ENCODE assay signal across 25 mouse cellular contexts in genomic region chr11:83747376-83748265, GRCm38 (mm10). TPM values are rescaled to one million over a fixed set of nuclear protein-coding genes. Genes with fewer than 3 reads are reported as not detected.
DNase-seq lines count a peak whose midpoint lies in the region; ATAC-seq and TF ChIP-seq lines count a peak whose summit lies in the region.
"Had no signal": no experiment of that assay in that cellular context is flagged by ENCODE, and none has a peak within 500 bp of the region (broad histone marks: within the 10 kb centered on the region; RNA-seq: fewer than 3 reads in every experiment).

No protein-coding gene starts in this region.

- WGBS in liver, embryonic 15.5 days (ENCODE audit: insufficient replicate concordance) = 41% methylated on average over 6 of the region's 6 CpGs
- 43% methylated on average over 6 of the region's 6 CpGs for WGBS in liver, embryonic 12.5 days (ENCODE audit: insufficient replicate concordance)
- 42% methylated on average over 6 of the region's 6 CpGs for WGBS in bone marrow, adult 2 months
- 91% methylated on average over 6 of the region's 6 CpGs for WGBS in thymus, adult 2 months

- H3K9ac ChIP-seq in liver, embryonic 15.5 days = no peak overlapping the region
- no peak overlapping the region for H3K9ac ChIP-seq in liver, embryonic 12.5 days
- H3K9ac ChIP-seq: embryonic facial prominence, embryonic 13.5 days; forebrain, embryonic 13.5 days; forebrain, postnatal 0 days; hindbrain, embryonic 13.5 days had no signal

- H3K27ac ChIP-seq in liver, embryonic 15.5 days (replicated peaks) = 0 out of 2 replicates have a peak overlapping the region, but pooled peaks have one; percentile 45
- H3K27ac ChIP-seq in liver, embryonic 12.5 days = no peak overlapping the region
- H3K27ac ChIP-seq in bone marrow, adult 2 months (ENCODE audit: control insufficient read depth, insufficient read depth, low read depth, low read length, poor library complexity) = peak overlapping the region; percentile 83
- no peak overlapping the region for H3K27ac ChIP-seq in thymus, adult 2 months (ENCODE audit: control insufficient read depth, insufficient read depth, low read length)
- H3K27ac ChIP-seq: embryonic facial prominence, embryonic 13.5 days; forebrain, embryonic 13.5 days; gastrocnemius, adult 2 months; heart, embryonic 10.5 days; hindbrain, embryonic 13.5 days; hindbrain, postnatal 0 days had no signal

- H3K4me2 ChIP-seq in liver, embryonic 15.5 days = no peak overlapping the region
- no peak overlapping the region for H3K4me2 ChIP-seq in liver, embryonic 12.5 days
- H3K4me2 ChIP-seq: embryonic facial prominence, embryonic 13.5 days; forebrain, embryonic 13.5 days; hindbrain, embryonic 13.5 days had no signal

- H3K27me3 ChIP-seq in liver, embryonic 15.5 days = peaks cover 13% of the 10 kb centered on the region; the same call in 1 of the 2 replicates
- peaks cover 54% of the 10 kb centered on the region for H3K27me3 ChIP-seq in liver, embryonic 12.5 days (replicated peaks)
- no peaks in the 10 kb centered on the region for H3K27me3 ChIP-seq in thymus, adult 2 months (ENCODE audit: control insufficient read depth, insufficient read depth, low read length)

- no peaks in the 10 kb centered on the region for H3K36me3 ChIP-seq in liver, embryonic 15.5 days (replicated peaks)
- no peaks in the 10 kb centered on the region for H3K36me3 ChIP-seq in liver, embryonic 12.5 days
- H3K36me3 ChIP-seq in thymus, adult 2 months (ENCODE audit: control insufficient read depth, insufficient read depth, low read length) = no peaks in the 10 kb centered on the region
- H3K36me3 ChIP-seq: embryonic facial prominence, embryonic 13.5 days; G1E; heart, embryonic 10.5 days; hindbrain, embryonic 13.5 days had no signal

- ATAC-seq in liver, embryonic 15.5 days (ENCODE audit: insufficient read depth) = 0 out of 2 replicates have a peak, but pooled peaks have one; percentile 18
- no peak for ATAC-seq in liver, embryonic 12.5 days
- peak; percentile 62 for ATAC-seq in megakaryocyte, adult 5-6 weeks (ENCODE audit: poor library complexity, severe bottlenecking)
- ATAC-seq: CD4-positive, CD25-positive, alpha-beta regulatory T cell, adult 4 months; forebrain, embryonic 13.5 days; forebrain, postnatal 0 days; hindbrain, postnatal 0 days had no signal

- TF ChIP-seq POLR2A in bone marrow, adult 2 months (IDR thresholded peaks at IDR 0.05; ENCODE audit: borderline replicate concordance, control insufficient read depth, low read depth, low read length) = no peak
- no peak for TF ChIP-seq POLR2A in thymus, adult 2 months (IDR thresholded peaks at IDR 0.05; ENCODE audit: control insufficient read depth, extremely low read depth, insufficient read depth, low read length, poor library complexity)

- peaks cover 9% of the 10 kb centered on the region for H3K4me1 ChIP-seq in liver, embryonic 15.5 days (replicated peaks)
- H3K4me1 ChIP-seq in liver, embryonic 12.5 days = no peaks in the 10 kb centered on the region
- H3K4me1 ChIP-seq in bone marrow, adult 2 months (ENCODE audit: control insufficient read depth, insufficient read depth, low read length) = peaks cover 9% of the 10 kb centered on the region
- H3K4me1 ChIP-seq in thymus, adult 2 months (replicated peaks; ENCODE audit: control insufficient read depth, insufficient read depth, low read length) = no peaks in the 10 kb centered on the region
- H3K4me1 ChIP-seq: embryonic facial prominence, embryonic 13.5 days; forebrain, embryonic 13.5 days; heart, embryonic 10.5 days; hindbrain, embryonic 13.5 days had no signal

- no peaks in the 10 kb centered on the region for H3K9me3 ChIP-seq in liver, embryonic 15.5 days (replicated peaks)
- H3K9me3 ChIP-seq in liver, embryonic 12.5 days (replicated peaks) = no peaks in the 10 kb centered on the region; the same call in 1 of the 2 replicates
- H3K9me3 ChIP-seq: embryonic facial prominence, embryonic 13.5 days; forebrain, embryonic 13.5 days; G1E; heart, embryonic 10.5 days; hindbrain, embryonic 13.5 days had no signal

- DNase-seq in adipocyte (ENCODE audit: low spot score) = peak; percentile 69
- DNase-seq in thymus, adult 2 months = no peak
- DNase-seq in B cell, adult 2 months = no peak
- DNase-seq: adrenal gland, postnatal 10 days; cerebellum, adult 18-20 months; cerebellum, adult 9-11 months; cerebellum, postnatal 36 days; forebrain, postnatal 0 days; gastrocnemius, adult 2 months; gastrocnemius, postnatal 25 days; heart, adult 18-20 months; heart, postnatal 10 days had no signal

- TF ChIP-seq CTCF in bone marrow, adult 2 months (IDR thresholded peaks at IDR 0.05; ENCODE audit: control insufficient read depth, insufficient read depth, low read length) = no peak
- TF ChIP-seq CTCF in thymus, adult 2 months (IDR thresholded peaks at IDR 0.05; ENCODE audit: borderline replicate concordance, control insufficient read depth, extremely low read depth, insufficient read depth, low read length, poor library complexity) = no peak

- peak overlapping the region; percentile 15; the same call in 1 of the 2 replicates for H3K4me3 ChIP-seq in liver, embryonic 15.5 days (replicated peaks)
- no peak overlapping the region for H3K4me3 ChIP-seq in liver, embryonic 12.5 days
- H3K4me3 ChIP-seq in bone marrow, adult 2 months (replicated peaks; ENCODE audit: control insufficient read depth, low read depth, low read length) = peak overlapping the region; percentile 74
- H3K4me3 ChIP-seq in thymus, adult 2 months (ENCODE audit: control insufficient read depth, insufficient read depth, low read length) = no peak overlapping the region
- H3K4me3 ChIP-seq: embryonic facial prominence, embryonic 13.5 days; forebrain, embryonic 13.5 days; gastrocnemius, adult 2 months; heart, embryonic 10.5 days; hindbrain, embryonic 13.5 days had no signal

RNA-seq across cellular contexts. Expression of gene Wfdc21, which starts 0.9 kb away (rescaled TPM):
- polyA plus RNA-seq in liver, embryonic 15.5 days (2015; fragmentation: Nextera tagmentation; extraction: Ambion mirVana) = 45.7 and 46.2 TPM in 2 replicates
- 3.3 and 4.1 TPM in 2 replicates for polyA plus RNA-seq in liver, embryonic 12.5 days (2016; fragmentation: Nextera tagmentation; extraction: Ambion mirVana)
- 220 and 706 TPM in 2 replicates for polyA plus RNA-seq in bone marrow, adult 2 months (2011; ENCODE audit: insufficient read depth, insufficient read length, low replicate concordance, missing spikeins)
- total RNA-seq in megakaryocyte, adult 5-6 weeks (2015) = 528 and 641 TPM in 2 replicates
- total RNA-seq in megakaryocyte, adult 5-6 weeks (2017) = 492 and 635 TPM in 2 replicates
- polyA plus RNA-seq in thymus, adult 2 months (2012; rRNA removed) = 12.5 and 17.0 TPM in 2 replicates
- total RNA-seq: forebrain, postnatal 0 days; G1E; gastrocnemius, adult 2 months; heart, adult 18-20 months; heart, postnatal 10 days; hindbrain, postnatal 0 days had no signal
- polyA plus RNA-seq: CD4-positive, CD25-positive, alpha-beta regulatory T cell, adult 4 months; embryonic facial prominence, embryonic 13.5 days; forebrain, embryonic 13.5 days; forebrain, postnatal 0 days; G1E; heart, embryonic 10.5 days; heart, embryonic 14.5 days; hindbrain, embryonic 13.5 days had no signal

RNA-seq across cellular contexts. Expression of gene Heatr6, which starts 5.9 kb away (rescaled TPM):
- 6.2 and 6.7 TPM in 2 replicates for polyA plus RNA-seq in liver, embryonic 15.5 days (2015; fragmentation: Nextera tagmentation; extraction: Ambion mirVana)
- polyA plus RNA-seq in liver, embryonic 12.5 days (2016; fragmentation: Nextera tagmentation; extraction: Ambion mirVana) = 9.7 and 10.4 TPM in 2 replicates
- polyA plus RNA-seq in bone marrow, adult 2 months (2011; ENCODE audit: insufficient read depth, insufficient read length, low replicate concordance, missing spikeins) = 3.6 and 13.1 TPM in 2 replicates
- total RNA-seq in megakaryocyte, adult 5-6 weeks (2015) = 13.0 and 17.0 TPM in 2 replicates
- 13.2 and 19.8 TPM in 2 replicates for total RNA-seq in megakaryocyte, adult 5-6 weeks (2017)
- 35.0 and 37.2 TPM in 2 replicates for polyA plus RNA-seq in thymus, adult 2 months (2012; rRNA removed)

RNA-seq across cellular contexts. Expression of gene Wfdc18, which starts 38.8 kb away (rescaled TPM):
- not detected in 2 replicates for polyA plus RNA-seq in liver, embryonic 15.5 days (2015; fragmentation: Nextera tagmentation; extraction: Ambion mirVana)
- polyA plus RNA-seq in liver, embryonic 12.5 days (2016; fragmentation: Nextera tagmentation; extraction: Ambion mirVana) = not detected in 2 replicates
- not detected in 2 replicates for polyA plus RNA-seq in bone marrow, adult 2 months (2011; ENCODE audit: insufficient read depth, insufficient read length, low replicate concordance, missing spikeins)
- total RNA-seq in megakaryocyte, adult 5-6 weeks (2015) = 1.4 and 6.2 TPM in 2 replicates
- 1.3 and 3.9 TPM in 2 replicates for total RNA-seq in megakaryocyte, adult 5-6 weeks (2017)
- 48.6 and 72.8 TPM in 2 replicates for polyA plus RNA-seq in thymus, adult 2 months (2012; rRNA removed)
- total RNA-seq: adrenal gland, postnatal 10 days; adrenal gland, postnatal 4 days; forebrain, postnatal 0 days; G1E; gastrocnemius, adult 2 months; gastrocnemius, postnatal 25 days; heart, adult 18-20 months had no signal
- polyA plus RNA-seq: CD4-positive, CD25-positive, alpha-beta regulatory T cell, adult 4 months; embryonic facial prominence, embryonic 13.5 days; forebrain, embryonic 13.5 days; G1E; heart, embryonic 10.5 days; hindbrain, embryonic 13.5 days; hindbrain, postnatal 0 days had no signal

RNA-seq across cellular contexts. Expression of gene Wfdc17, which starts 43.8 kb away (rescaled TPM):
- polyA plus RNA-seq in liver, embryonic 15.5 days (2015; fragmentation: Nextera tagmentation; extraction: Ambion mirVana) = 16.4 and 18.6 TPM in 2 replicates
- polyA plus RNA-seq in liver, embryonic 12.5 days (2016; fragmentation: Nextera tagmentation; extraction: Ambion mirVana) = 4.5 and 6.1 TPM in 2 replicates
- polyA plus RNA-seq in bone marrow, adult 2 months (2011; ENCODE audit: insufficient read depth, insufficient read length, low replicate concordance, missing spikeins) = 8.2 and 33.5 TPM in 2 replicates
- total RNA-seq in megakaryocyte, adult 5-6 weeks (2015) = 379 and 412 TPM in 2 replicates
- 127 and 155 TPM in 2 replicates for total RNA-seq in megakaryocyte, adult 5-6 weeks (2017)
- polyA plus RNA-seq in thymus, adult 2 months (2012; rRNA removed) = 14.8 and 44.4 TPM in 2 replicates
- total RNA-seq: forebrain, postnatal 0 days; G1E; hindbrain, postnatal 0 days had no signal
- polyA plus RNA-seq: CD4-positive, CD25-positive, alpha-beta regulatory T cell, adult 4 months; forebrain, embryonic 13.5 days; forebrain, postnatal 0 days; G1E; heart, embryonic 10.5 days had no signal

Comparison
In these comparisons a context has a peak if more than half of its experiments do, and no peak if none do; other contexts are left out.
1. H3K27ac ChIP-seq: peak in liver, embryonic 15.5 days (single experiment) and bone marrow, adult 2 months (single experiment); none in liver, embryonic 12.5 days (single experiment) and thymus, adult 2 months (single experiment).
2. H3K4me3 ChIP-seq: peak in liver, embryonic 15.5 days (single experiment) and bone marrow, adult 2 months (single experiment); none in liver, embryonic 12.5 days (single experiment) and thymus, adult 2 months (single experiment).
3. RNA of gene Wfdc18, which starts 38.8 kb away (polyA plus RNA-seq): 48.6 to 72.8 TPM in thymus, adult 2 months; not detected in liver, embryonic 15.5 days, not detected in liver, embryonic 12.5 days and not detected in bone marrow, adult 2 months; every median in the first group is over 10 times any median in the second.